Mouse (Mus musculus) kidney, adult 9 months (tissue): ENCODE results near the gene Mbnl1.
"Not testable (repeated sequence)": the region's sequence is repeated elsewhere in the genome, so short reads cannot be mapped to it uniquely, and the experiment has no call there.

Experiments used
- DNase-seq: peaks from one replicate; pipeline ENCODE4 v3.0.0; 2022

Gene Mbnl1

GRCm38 (mm10) chr3:60494774-60495535, 22.3 kb downstream of the Mbnl1 start:
- not testable (repeated sequence) for DNase-seq

- DNase-seq = no peak
Measured at GRCm38 (mm10) chr3:60496197-60496596, 23.6 kb downstream of the Mbnl1 start.

DNA sequence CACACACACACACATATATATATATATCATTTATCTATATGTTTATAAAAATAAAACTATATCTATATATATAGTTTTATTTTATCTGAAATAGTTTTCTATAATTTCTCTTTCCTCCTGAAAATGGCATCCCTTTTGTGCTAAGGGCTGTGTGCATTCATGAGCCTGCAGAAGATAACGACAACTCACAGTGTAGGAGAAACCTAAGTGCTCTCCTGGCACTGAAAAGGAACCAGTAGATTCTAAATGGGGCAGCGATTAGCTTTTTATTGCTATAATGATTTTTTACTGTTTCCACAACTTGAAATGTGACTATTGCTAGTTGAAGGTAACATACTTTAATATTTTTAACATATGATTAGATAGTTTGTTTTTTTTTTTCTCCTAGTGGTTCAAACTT, 25.5 kb downstream of the Mbnl1 start:
- no peak for DNase-seq

- peak; percentile 33 for DNase-seq
Measured at GRCm38 (mm10) chr3:60498646-60499045, 26.0 kb downstream of the Mbnl1 start.

GRCm38 (mm10) chr3:60499157-60499578, 26.5 kb downstream of the Mbnl1 start:
- peak; percentile 28 for DNase-seq

DNA sequence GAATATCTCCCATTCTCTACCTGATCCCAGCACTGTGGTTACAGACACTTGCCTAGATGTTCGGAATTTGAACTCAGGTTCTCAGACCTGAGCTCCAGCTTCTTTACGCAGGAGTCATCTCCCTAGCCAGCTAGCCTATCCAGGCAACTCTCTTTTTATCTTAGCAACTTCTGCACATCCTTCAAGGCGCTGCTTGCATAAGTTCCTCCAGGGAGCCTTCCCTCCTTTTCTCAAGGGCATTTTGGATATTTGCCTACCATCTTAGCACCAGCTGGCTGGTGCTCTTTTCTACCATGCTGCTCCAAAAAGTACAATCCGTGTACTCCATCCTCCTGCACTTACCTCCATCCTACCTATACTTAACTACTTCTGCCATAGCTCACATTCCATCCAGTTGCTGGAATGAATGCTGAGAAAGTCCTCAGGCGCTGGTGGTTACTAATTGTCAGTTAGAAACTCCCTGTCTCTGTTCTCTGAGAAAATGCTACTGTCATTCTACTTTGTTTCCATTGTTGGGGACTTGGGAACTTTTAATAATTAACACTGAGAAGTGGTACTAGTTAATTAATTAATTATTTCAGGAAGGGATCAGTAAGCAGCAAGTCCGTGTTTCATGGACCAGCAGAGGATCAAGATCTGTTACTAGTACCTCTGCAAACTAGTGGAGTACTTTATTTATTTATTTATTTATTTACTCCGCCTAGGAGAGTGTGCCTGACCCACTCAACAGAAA, 27.3 kb downstream of the Mbnl1 start:
- DNase-seq = peak; percentile 72

- peak; percentile 84 for DNase-seq
Measured at GRCm38 (mm10) chr3:60500571-60501527, 28.2 kb downstream of the Mbnl1 start.

DNA sequence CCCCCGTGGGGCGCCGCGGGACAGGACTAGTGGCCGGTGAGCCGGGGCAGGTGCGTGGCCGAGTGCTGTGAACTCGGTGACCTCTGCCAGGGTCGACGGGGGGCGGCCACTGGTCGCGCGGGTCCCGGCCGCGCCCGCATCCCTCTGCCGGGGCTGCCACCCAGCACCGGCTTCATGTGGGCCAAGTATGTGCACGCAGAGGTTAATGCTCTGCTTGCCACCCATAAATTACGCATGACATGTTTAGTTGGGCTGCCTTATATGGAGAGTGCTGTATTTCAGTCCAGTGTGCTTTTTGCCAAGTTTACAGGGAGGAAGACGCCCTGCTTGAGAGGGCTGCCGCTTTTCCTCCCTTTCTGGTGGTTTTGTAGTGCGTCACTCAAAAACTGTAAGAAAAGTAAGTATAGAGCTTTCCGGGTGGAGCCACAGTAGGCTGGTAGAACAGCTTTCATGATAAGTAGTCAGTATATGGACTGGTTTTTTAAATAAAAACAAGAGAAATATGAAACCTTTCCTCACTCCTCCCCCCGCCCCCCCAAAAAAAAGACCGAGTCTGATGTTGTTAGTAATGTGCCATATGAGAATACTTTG, 29.0 kb downstream of the Mbnl1 start:
- peak; percentile 84 for DNase-seq

DNA sequence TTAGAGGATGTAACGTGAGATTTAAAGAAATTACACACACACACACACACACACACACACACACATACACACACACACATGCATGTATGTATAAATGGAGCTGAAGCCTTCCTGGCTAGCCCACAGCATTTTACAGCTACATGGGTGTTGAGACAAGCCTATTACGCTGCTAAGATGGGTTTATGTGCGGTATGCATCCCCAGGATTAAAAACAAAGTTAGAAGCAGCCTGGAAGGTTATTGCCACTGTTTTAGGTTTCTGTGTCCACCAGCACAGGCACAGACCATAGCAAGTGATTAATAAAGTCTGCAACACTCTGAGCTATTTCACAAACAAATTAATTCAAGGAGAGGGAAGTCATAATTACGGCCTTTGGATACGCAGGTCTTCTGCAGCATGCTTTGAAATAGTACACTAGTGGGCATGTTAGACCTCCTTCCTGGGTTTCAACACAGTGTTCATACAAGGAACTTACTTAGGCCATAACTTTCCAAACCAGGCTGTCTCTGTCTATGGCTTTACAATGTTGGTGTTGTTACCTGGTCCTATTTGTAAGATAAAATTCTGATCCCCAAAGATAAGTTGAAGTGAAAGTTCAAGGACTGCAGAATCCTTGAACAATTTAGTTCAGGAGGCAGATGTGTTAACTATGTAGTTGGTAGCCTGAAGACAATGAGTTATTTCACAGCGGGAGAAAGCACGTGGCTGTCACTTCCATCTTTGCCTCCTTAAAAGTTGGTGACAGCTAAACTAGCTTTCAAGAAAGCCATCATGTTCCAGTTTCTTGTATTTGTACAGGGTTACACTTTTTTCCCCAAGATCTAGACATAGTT, 29.7 kb downstream of the Mbnl1 start:
- peak; percentile 32 for DNase-seq

- DNase-seq = no peak
Measured at GRCm38 (mm10) chr3:60503196-60503595, 30.6 kb downstream of the Mbnl1 start.

- DNase-seq = no peak
Measured at GRCm38 (mm10) chr3:60504775-60505430, 32.3 kb downstream of the Mbnl1 start.

DNA sequence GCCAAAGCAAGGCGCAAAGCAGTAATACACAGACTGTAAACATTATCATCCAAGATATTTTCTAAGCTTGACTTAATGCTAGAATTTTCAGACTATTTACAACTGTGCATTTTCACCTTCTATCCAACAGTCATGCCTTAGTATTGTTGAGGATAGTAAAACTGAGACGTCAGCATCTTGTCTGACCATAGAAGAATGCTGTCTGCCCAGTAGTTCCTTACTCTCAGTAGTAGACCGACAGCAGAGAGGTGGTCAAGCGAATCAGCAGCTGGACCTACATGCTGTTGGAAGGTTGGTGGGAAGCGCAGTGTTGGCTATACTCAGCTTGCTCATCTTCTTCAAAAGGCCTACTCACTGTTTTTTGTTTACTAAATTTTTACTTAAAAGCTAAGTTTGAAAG, 34.2 kb downstream of the Mbnl1 start:
- no peak for DNase-seq

- DNase-seq = no peak
Measured at GRCm38 (mm10) chr3:60507496-60507895, 34.9 kb downstream of the Mbnl1 start.

- DNase-seq = no peak
Measured at GRCm38 (mm10) chr3:60507979-60508378, 35.3 kb downstream of the Mbnl1 start.

DNA sequence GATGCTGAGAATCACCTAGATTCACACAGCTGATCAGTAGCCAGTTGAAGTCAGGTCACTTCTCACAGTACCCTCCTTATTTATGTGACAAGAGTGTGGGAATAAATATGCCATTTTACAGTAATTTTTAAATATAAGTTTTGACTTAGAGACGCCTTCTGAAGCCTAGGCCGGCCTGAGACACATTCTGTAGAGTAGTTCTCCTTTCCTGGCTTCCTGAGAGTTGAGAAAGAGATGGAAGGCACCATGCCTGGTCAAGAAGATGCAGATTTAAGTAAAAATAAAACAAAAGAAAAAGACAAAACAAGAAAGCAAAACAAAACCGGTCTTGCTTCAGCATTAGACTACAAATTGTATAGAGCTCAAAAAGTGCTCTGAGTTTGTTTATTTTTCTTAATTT, 38.6 kb downstream of the Mbnl1 start:
- no peak for DNase-seq

DNA sequence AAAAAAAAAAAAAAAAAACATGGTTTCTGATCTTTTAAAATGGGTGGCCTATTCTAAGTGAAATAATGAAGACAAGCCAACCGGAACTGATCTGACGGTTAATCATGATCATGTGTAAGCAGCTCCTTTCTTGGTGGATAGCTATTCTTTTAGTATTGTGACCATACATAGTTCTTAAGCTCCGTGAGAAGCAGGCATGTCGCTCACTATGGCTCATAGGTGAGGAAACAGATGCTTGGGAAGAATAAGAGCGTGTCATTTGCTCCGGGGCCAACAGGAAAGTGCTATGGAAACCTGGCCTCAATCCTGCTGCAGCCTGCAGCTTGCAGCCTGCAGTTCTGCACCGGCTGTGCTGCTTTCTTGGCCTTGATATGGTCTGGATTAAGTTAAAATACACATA, 40.7 kb downstream of the Mbnl1 start:
- no peak for DNase-seq

- no peak for DNase-seq
Measured at GRCm38 (mm10) chr3:60513746-60514145, 41.1 kb downstream of the Mbnl1 start.

DNA sequence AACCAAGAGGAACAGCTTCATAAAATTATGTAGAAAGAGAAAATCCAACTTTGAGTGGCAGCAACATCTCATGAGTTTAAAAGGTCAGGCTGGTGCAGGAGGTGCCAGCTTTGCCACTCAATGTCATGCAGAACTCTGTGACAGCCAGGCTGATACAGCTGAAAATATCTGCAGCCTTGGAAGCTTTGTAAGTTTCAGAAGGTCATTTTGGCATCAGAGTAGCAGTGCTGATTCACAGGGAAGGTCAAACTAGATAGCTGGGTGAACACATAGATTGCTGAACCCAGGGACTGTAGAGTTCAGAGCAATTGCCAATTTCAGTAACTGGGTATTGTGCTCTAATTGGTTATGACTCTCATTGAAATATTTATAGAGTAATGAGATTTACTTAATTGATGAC, 42.8 kb downstream of the Mbnl1 start:
- no peak for DNase-seq

DNA sequence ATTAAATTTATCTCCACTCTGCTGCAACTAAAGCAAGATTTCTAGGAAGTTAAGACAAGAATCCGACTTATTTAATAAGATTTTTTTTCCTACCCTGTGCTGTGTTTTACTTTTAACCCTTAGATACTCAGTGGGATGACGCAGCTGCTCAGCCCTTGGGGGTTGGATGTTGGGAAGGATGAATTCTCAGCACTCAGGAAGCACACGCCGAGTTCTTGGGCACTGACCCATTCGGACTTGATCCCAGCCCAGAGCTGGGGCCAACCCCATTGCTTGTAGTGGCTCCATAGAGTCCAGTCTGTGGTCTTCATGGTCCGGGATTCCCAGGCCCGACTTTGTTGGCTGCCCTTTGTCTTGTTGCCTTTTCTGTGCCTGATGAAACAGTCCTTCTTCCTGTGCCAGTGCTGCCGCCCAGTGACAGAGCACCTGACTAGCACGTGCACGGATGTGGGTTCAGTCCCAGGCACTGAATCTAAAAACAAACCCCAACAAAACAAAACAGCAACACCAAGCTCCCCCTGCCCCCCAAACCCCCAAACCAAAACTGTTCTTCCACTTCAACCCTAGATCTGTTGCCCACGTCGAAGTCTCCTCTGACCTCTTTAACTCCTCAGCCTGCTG, 43.5 kb downstream of the Mbnl1 start:
- peak; percentile 79 for DNase-seq

DNA sequence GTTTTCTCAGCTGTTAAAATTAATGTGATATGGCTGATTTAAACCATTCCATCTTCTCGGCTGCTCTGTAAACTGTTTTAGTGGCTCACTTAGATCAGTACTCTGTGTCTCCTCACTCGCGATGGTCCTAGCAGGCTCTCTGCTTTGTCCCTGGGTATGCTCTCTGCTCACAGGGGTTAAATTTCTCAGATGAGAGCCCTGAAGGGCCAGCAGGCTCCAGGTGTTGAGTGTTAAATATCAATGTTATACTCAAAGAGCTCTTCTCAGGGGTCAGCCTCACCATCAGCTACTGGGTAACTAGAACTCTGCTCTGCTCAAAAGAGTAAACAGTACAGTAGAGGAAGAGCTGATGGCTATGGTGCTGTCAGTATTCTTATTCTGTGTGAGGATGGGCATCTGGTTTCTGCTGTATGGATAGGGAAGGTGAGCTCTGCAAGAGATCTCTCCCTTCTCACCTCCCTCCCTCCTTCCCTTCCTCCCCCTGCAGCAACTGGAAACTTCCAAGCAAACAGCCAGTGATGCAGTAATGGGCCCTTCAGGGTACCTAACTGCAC, 44.7 kb downstream of the Mbnl1 start:
- DNase-seq = no peak
